Mouse (Mus musculus): Measurements from ENCODE around the gene Akap8l. TPM values are rescaled to one million over a fixed set of nuclear protein-coding genes. Genes with fewer than 3 reads are reported as not detected.

The Akap8l gene
- polyA plus RNA-seq, 1 experiment from 2014 or later: 136 TPM

DNA sequence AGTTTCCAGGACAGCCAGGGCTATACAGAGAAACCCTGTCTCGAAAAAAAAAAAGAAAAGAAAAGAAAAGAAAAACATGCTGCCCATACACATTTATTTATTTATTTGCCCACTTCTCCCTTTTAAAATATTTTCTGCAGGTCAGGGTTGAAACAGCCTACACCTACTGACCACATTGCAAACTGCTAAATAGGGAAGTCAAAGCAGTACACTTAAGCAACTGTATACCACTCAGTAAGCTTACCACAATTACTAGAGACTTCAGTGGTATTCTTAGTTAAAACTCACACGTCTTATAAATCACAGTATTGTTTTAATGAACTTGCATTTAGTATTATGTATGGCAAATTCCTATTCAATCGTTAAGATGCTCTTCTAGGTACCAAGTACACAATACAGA is 69.8 kb downstream of the Akap8l start:
- no peaks in the 10 kb centered on the region for H3K27me3 ChIP-seq (replicated peaks)
- WGBS: 97% methylated on average over 3 of the region's 3 CpGs
- no peak overlapping the region for H3K4me3 ChIP-seq
- peaks cover 20% of the 10 kb centered on the region for H3K4me1 ChIP-seq
- no peak for ATAC-seq (ENCODE audit: low FRiP score, low read depth)
- H3K9me3 ChIP-seq: no peaks in the 10 kb centered on the region
- H3K27ac ChIP-seq: no peak overlapping the region
- no peak overlapping the region for H3K4me2 ChIP-seq (replicated peaks)
- H3K36me3 ChIP-seq: no peaks in the 10 kb centered on the region
- no peak overlapping the region for H3K9ac ChIP-seq

- WGBS: 94% methylated on average over 1 of the region's 1 CpGs
- H3K27ac ChIP-seq: no peak overlapping the region
- H3K4me2 ChIP-seq (replicated peaks): no peak overlapping the region
- H3K9me3 ChIP-seq: no peaks in the 10 kb centered on the region
- no peaks in the 10 kb centered on the region for H3K36me3 ChIP-seq
- peaks cover 8% of the 10 kb centered on the region for H3K4me1 ChIP-seq
- no peak overlapping the region for H3K4me3 ChIP-seq
- H3K27me3 ChIP-seq (replicated peaks): no peaks in the 10 kb centered on the region
- ATAC-seq (ENCODE audit: low FRiP score, low read depth): no peak
- no peak overlapping the region for H3K9ac ChIP-seq
Observed at GRCm38 (mm10) chr17:32277201-32277600, 73.2 kb downstream of the Akap8l start.

GRCm38 (mm10) chr17:32275568-32275967 is 74.8 kb downstream of the Akap8l start:
- Histone ChIP-seq H3K27ac (no peak overlapping the region), H3K9me3 (no peaks in the 10 kb centered on the region), H3K27me3 (replicated peaks) (no peaks in the 10 kb centered on the region), H3K9ac (no peak overlapping the region), H3K36me3 (no peaks in the 10 kb centered on the region; the same call in 1 of the 2 replicates), H3K4me2 (replicated peaks) (no peak overlapping the region), H3K4me1 (no peaks in the 10 kb centered on the region), H3K4me3 (no peak overlapping the region)
- 97% methylated on average over 3 of the region's 3 CpGs for WGBS
- no peak for ATAC-seq (ENCODE audit: low FRiP score, low read depth)

Small RNA genes within 50 kb of the gene (microRNA-seq; reads per million reads assigned to microRNA genes)
- gene Gm22201: not detected

Other genes with a start within 250 kb of the Akap8l start
- gene Notch3, start 183.8 kb downstream of the Akap8l start, polyA plus RNA-seq (2016; fragmentation: Nextera tagmentation; extraction: Ambion mirVana): 17.3 and 17.4 TPM in 2 replicates
- 0.08 TPM in 1 of 2 replicates, not detected in the other for gene Ephx3, start 161.1 kb downstream of the Akap8l start, polyA plus RNA-seq (2016; fragmentation: Nextera tagmentation; extraction: Ambion mirVana)
- gene Brd4, start 65.9 kb downstream of the Akap8l start, polyA plus RNA-seq (2016; fragmentation: Nextera tagmentation; extraction: Ambion mirVana): 105 and 112 TPM in 2 replicates
- gene Akap8, start 29.4 kb downstream of the Akap8l start, polyA plus RNA-seq (2016; fragmentation: Nextera tagmentation; extraction: Ambion mirVana): 124 and 126 TPM in 2 replicates
- 41.4 and 50.5 TPM in 2 replicates for gene Wiz, start 38.8 kb upstream of the Akap8l start, polyA plus RNA-seq (2016; fragmentation: Nextera tagmentation; extraction: Ambion mirVana)
- gene Rasal3, start 53.0 kb upstream of the Akap8l start, polyA plus RNA-seq (2016; fragmentation: Nextera tagmentation; extraction: Ambion mirVana): 0.66 and 1.7 TPM in 2 replicates
- gene Pglyrp2, start 73.6 kb upstream of the Akap8l start, polyA plus RNA-seq (2016; fragmentation: Nextera tagmentation; extraction: Ambion mirVana): not detected in 2 replicates
- 0.99 and 1.3 TPM in 2 replicates for gene Cyp4f39, start 102.1 kb upstream of the Akap8l start, polyA plus RNA-seq (2016; fragmentation: Nextera tagmentation; extraction: Ambion mirVana)
- 9.5 and 10.8 TPM in 2 replicates for gene Cyp4f17, start 155.4 kb upstream of the Akap8l start, polyA plus RNA-seq (2016; fragmentation: Nextera tagmentation; extraction: Ambion mirVana)
- gene Cyp4f16, start 186.0 kb upstream of the Akap8l start, polyA plus RNA-seq (2016; fragmentation: Nextera tagmentation; extraction: Ambion mirVana): 19.8 and 25.3 TPM in 2 replicates